Mouse (Mus musculus): ENCODE results near the gene Oaz1. TPM values are rescaled to one million over a fixed set of nuclear protein-coding genes. Genes with fewer than 3 reads are reported as not detected.
A peak's percentile ranks its signal among the peaks of the same experiment; 100 is the strongest.
"Not testable (repeated sequence)": the region's sequence is repeated elsewhere in the genome, so short reads cannot be mapped to it uniquely, and the experiment has no call there.

Oaz1 gene
- polyA plus RNA-seq, 1 experiment from 2014 or later, result 1,847 TPM

DNA sequence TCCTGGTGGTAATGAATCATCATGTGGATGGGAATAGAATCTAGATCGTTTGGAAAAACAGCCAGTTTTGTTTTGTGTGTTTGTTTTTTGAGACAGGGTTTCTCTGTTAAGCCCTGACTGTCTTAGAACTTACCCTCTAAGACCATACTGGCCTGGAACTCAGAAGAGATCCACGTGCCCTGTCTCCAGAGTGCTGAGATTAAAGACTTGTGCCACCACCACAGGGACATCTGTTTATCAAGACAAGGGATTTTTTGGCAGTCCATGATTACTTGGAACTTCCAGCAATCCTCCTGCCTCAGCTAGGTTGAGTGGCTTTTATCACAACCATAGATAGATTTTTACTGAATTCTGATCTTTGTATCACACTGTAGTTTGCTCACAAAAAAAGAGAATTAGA is 1.6 kb upstream of the Oaz1 start:
- WGBS, result 78% methylated on average over 2 of the region's 2 CpGs
- Histone ChIP-seq H3K4me2 (ENCODE audit: low read depth) (no peak overlapping the region), H3K4me3 (ENCODE audit: low read depth, low read length) (no peak overlapping the region), H3K9ac (ENCODE audit: low read length) (no peak overlapping the region), H3K27ac (ENCODE audit: low read depth, low read length) (no peak overlapping the region), H3K9me3 (ENCODE audit: control insufficient read depth, low read length) (no peaks in the 10 kb centered on the region), H3K27me3 (ENCODE audit: control insufficient read depth, insufficient read depth, low read length) (no peaks in the 10 kb centered on the region), H3K4me1 (ENCODE audit: control insufficient read depth, insufficient read depth, low read length) (peaks cover 8% of the 10 kb centered on the region), H3K36me3 (ENCODE audit: control insufficient read depth, insufficient read depth, low read length) (peaks cover 3% of the 10 kb centered on the region)
- no peak for DNase-seq (ENCODE audit: low spot score)
- ATAC-seq (ENCODE audit: insufficient read depth, low FRiP score, low TSS enrichment), result no peak

DNA sequence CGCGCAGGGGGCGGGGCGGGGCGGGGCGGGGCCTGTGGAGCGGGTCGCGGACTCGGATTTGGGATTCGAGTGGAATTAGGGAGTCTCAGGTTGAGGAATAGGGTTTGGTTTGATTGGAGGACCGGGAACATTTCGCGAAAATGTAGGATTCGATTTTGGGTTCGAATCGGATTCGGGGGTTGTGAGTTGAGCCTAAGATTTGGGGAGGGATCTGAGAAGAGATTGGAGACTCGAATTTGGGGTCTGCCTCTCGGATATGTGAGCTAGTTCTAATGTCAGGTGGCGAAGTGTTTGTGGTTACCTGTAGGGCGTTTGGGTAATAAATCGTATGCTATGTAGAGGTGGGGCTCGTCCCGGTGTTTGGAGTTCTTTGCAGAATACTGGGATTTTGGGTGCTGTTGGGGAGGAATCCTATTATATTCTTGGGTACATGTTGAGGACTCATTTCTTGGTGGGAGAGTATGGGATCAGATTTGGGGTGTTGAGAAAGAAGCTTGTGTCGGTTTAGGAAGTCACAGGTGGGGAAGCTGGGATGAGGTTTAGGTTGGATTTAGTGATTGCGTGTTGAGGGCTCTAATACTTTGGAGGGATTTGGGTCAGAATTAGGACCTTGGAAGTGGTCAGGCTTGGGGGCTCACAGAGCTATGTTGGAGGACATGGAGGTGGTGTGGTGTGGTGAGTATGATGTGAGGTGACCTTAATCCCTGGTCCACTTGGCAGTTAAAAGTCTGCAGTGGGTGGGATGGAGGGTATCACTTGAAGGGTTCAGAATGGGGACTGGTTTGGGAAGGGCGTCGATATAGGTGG is 810 bp downstream of the Oaz1 start:
- Histone ChIP-seq H3K27me3 (ENCODE audit: control insufficient read depth, insufficient read depth, low read length) (no peaks in the 10 kb centered on the region), H3K9me3 (ENCODE audit: control insufficient read depth, low read length) (no peaks in the 10 kb centered on the region), H3K4me3 (ENCODE audit: low read depth, low read length) (peak overlapping the region; percentile 81), H3K4me2 (ENCODE audit: low read depth) (peak overlapping the region; percentile 96), H3K4me1 (ENCODE audit: control insufficient read depth, insufficient read depth, low read length) (peaks cover 16% of the 10 kb centered on the region), H3K27ac (ENCODE audit: low read depth, low read length) (peak overlapping the region; percentile 76), H3K9ac (ENCODE audit: low read length) (peak overlapping the region; percentile 92), H3K36me3 (ENCODE audit: control insufficient read depth, insufficient read depth, low read length) (peaks cover 4% of the 10 kb centered on the region)
- DNase-seq (ENCODE audit: low spot score) (no peak), ATAC-seq (ENCODE audit: insufficient read depth, low FRiP score, low TSS enrichment) (no peak)
- WGBS, result 9% methylated on average over 29 of the region's 29 CpGs

DNA sequence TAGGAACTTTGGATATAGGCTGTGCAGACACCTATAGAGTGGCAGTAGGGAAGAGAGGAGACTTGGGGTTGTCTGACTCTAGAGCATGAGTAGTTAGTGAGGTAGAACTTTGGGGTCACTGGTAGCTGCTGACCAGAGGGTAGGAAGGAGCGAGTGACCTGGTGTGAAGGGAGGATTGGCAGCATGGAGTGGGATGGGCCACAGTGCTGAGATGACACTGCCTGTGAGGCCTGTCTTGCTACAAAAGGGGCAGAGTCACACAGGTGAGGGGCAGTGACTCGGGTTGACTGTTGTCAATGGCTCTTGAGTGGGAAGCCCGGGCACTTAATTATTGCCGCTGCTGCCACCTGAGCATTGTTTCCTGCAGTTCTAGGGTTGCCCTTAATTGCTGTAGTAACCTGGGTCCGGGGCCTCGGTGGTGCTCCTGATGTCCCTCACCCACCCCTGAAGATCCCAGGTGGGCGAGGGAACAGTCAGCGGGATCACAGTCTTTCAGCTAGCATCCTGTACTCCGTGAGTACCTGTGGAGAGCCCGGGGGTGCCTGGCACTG is 1.5 kb downstream of the Oaz1 start:
- Histone ChIP-seq H3K27me3 (ENCODE audit: control insufficient read depth, insufficient read depth, low read length) (no peaks in the 10 kb centered on the region), H3K9ac (ENCODE audit: low read length) (peak overlapping the region; percentile 92), H3K4me3 (ENCODE audit: low read depth, low read length) (peak overlapping the region; percentile 81), H3K4me2 (ENCODE audit: low read depth) (peak overlapping the region; percentile 96), H3K4me1 (ENCODE audit: control insufficient read depth, insufficient read depth, low read length) (peaks cover 16% of the 10 kb centered on the region), H3K9me3 (ENCODE audit: control insufficient read depth, low read length) (no peaks in the 10 kb centered on the region), H3K27ac (ENCODE audit: low read depth, low read length) (no peak overlapping the region), H3K36me3 (ENCODE audit: control insufficient read depth, insufficient read depth, low read length) (peaks cover 4% of the 10 kb centered on the region)
- DNase-seq (ENCODE audit: low spot score) (no peak), ATAC-seq (ENCODE audit: insufficient read depth, low FRiP score, low TSS enrichment) (no peak)
- 84% methylated on average over 9 of the region's 10 CpGs for whole genome bisulfite sequencing

DNA sequence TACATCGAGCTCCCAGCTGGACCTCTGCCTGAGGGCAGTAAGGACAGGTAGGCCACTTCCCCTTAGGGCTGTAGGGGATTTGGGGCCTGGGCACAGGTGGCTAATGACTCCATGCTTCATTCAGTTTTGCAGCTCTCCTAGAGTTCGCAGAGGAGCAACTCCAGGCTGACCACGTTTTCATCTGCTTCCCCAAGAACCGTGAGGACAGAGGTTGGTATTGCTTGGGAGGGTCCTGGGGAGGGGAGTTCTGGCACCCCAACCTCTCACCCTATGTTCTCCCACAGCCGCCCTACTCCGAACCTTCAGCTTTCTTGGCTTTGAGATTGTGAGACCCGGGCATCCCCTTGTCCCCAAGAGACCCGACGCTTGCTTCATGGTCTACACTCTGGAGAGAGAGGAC is 2.1 kb downstream of the Oaz1 start:
- not testable (repeated sequence) for H3K9me3 ChIP-seq (ENCODE audit: control insufficient read depth, low read length); H3K27ac ChIP-seq (ENCODE audit: low read depth, low read length); H3K4me2 ChIP-seq (ENCODE audit: low read depth); H3K36me3 ChIP-seq (ENCODE audit: control insufficient read depth, insufficient read depth, low read length); H3K9ac ChIP-seq (ENCODE audit: low read length); H3K27me3 ChIP-seq (ENCODE audit: control insufficient read depth, insufficient read depth, low read length); DNase-seq (ENCODE audit: low spot score); ATAC-seq (ENCODE audit: insufficient read depth, low FRiP score, low TSS enrichment)
- 0 out of 2 replicates have a peak overlapping the region, but pooled peaks have one; percentile 0 for H3K4me3 ChIP-seq (ENCODE audit: low read depth, low read length)
- H3K4me1 ChIP-seq (ENCODE audit: control insufficient read depth, insufficient read depth, low read length), result peaks cover 16% of the 10 kb centered on the region
- WGBS, result 90% methylated on average over 9 of the region's 9 CpGs

DNA sequence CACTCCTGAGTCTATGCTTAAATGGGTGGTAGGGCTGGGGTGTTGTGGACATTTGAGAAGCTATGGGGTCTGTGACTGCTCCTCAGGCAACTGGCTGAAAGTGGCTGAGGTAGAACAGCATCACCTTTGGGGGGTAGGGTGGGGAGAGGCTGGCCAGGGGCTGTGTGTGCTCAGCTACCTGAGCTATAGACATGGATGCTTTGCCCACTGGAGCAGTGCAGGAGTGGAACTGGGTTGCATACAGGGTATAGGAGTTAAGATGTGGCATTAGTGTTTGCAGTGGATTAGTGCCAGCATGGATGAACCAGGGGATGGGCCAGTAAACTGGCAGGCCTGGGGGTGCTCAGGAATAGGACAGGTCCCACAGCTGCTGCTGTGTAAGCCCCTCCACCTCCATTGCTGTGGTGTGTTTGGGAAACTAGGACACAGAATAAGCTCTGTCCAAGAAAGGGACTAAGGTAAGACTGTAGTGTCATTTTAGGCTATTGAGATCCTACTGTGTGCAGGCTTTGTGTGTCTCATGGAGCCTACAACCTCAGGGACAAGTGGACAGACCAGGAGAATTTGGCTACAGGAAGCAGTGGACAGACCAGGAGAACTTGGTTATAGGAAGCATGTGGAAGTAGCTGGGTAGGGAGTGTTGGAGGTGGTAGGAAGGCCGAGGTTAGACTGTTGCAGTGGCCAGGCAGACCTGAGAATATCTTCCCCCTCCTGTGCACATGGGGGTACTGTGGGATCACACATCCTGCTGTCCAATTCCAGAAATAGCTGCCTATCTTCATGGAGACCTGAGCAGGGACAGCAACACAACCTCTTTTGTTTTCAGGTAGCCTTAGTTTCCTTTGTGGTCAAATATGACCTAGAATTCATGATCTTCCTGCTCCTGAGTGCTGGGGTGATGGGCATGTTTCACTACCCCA is 3.2 kb downstream of the Oaz1 start:
- Histone ChIP-seq H3K4me3 (ENCODE audit: low read depth, low read length) (no peak overlapping the region), H3K36me3 (ENCODE audit: control insufficient read depth, insufficient read depth, low read length) (peaks cover 4% of the 10 kb centered on the region), H3K4me2 (ENCODE audit: low read depth) (0 out of 2 replicates have a peak overlapping the region, but pooled peaks have one; percentile 1), H3K27ac (ENCODE audit: low read depth, low read length) (no peak overlapping the region), H3K9ac (ENCODE audit: low read length) (no peak overlapping the region), H3K9me3 (ENCODE audit: control insufficient read depth, low read length) (no peaks in the 10 kb centered on the region), H3K27me3 (ENCODE audit: control insufficient read depth, insufficient read depth, low read length) (peaks cover 13% of the 10 kb centered on the region), H3K4me1 (ENCODE audit: control insufficient read depth, insufficient read depth, low read length) (peaks cover 16% of the 10 kb centered on the region)
- DNase-seq (ENCODE audit: low spot score) (no peak), ATAC-seq (ENCODE audit: insufficient read depth, low FRiP score, low TSS enrichment) (no peak)
- WGBS, result 77% methylated on average over 1 of the region's 1 CpGs

DNA sequence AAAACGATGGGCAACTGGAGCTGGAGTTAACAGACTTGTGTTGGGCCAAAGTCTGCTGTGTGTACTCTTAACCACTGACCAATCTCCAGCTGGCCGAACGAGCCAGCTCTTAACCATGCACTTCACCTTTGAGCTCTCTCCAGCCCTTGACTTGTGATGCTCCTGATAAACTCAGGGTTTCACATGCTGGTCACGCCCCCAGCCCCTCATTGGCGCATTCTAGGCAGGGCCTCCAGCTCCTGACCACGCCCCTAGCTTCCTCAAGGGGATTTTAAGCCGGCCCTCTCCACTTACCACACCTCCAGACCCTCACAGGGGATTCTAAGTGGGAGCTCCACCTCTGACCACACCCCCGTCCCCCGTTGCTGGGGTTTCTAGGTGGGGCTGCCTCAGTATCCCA is 4.7 kb downstream of the Oaz1 start:
- peaks cover 4% of the 10 kb centered on the region for H3K36me3 ChIP-seq (ENCODE audit: control insufficient read depth, insufficient read depth, low read length)
- H3K4me3 ChIP-seq (ENCODE audit: low read depth, low read length), result no peak overlapping the region
- peaks cover 26% of the 10 kb centered on the region for H3K27me3 ChIP-seq (ENCODE audit: control insufficient read depth, insufficient read depth, low read length)
- H3K9me3 ChIP-seq (ENCODE audit: control insufficient read depth, low read length), result no peaks in the 10 kb centered on the region
- H3K9ac ChIP-seq (ENCODE audit: low read length), result no peak overlapping the region
- DNase-seq (ENCODE audit: low spot score) (peak; percentile 72), ATAC-seq (ENCODE audit: insufficient read depth, low FRiP score, low TSS enrichment) (no peak)
- 4% methylated on average over 9 of the region's 9 CpGs for WGBS
- H3K4me2 ChIP-seq (ENCODE audit: low read depth), result peak overlapping the region; percentile 5; the same call in 1 of the 2 replicates
- no peak overlapping the region for H3K27ac ChIP-seq (ENCODE audit: low read depth, low read length)
- H3K4me1 ChIP-seq (ENCODE audit: control insufficient read depth, insufficient read depth, low read length), result peaks cover 16% of the 10 kb centered on the region

DNA sequence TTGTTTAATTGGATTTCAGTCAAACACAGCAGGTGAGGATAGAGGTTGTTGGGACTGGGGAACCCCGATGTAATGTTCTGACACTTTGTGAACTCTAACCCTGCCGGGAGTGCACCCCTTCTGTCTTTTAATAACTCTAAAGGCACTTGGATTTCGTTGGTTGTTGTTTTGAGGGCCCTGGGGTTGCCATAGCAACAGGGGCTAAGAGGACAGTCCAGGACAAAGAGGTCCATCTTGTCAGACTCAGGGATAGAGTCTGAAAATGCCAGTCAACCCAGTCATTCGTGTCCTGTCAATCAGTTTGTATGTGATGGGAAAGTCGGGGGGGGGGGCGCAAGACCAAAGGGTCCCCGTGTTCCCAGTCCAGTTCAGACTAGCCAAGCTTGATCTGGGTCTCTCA is 6.4 kb downstream of the Oaz1 start:
- DNase-seq (ENCODE audit: low spot score) (no peak), ATAC-seq (ENCODE audit: insufficient read depth, low FRiP score, low TSS enrichment) (no peak)
- Histone ChIP-seq H3K4me2 (ENCODE audit: low read depth) (no peak overlapping the region), H3K4me1 (ENCODE audit: control insufficient read depth, insufficient read depth, low read length) (peaks cover 10% of the 10 kb centered on the region), H3K9me3 (ENCODE audit: control insufficient read depth, low read length) (no peaks in the 10 kb centered on the region), H3K36me3 (ENCODE audit: control insufficient read depth, insufficient read depth, low read length) (peaks cover 4% of the 10 kb centered on the region), H3K27me3 (ENCODE audit: control insufficient read depth, insufficient read depth, low read length) (peaks cover 29% of the 10 kb centered on the region), H3K4me3 (ENCODE audit: low read depth, low read length) (no peak overlapping the region), H3K9ac (ENCODE audit: low read length) (no peak overlapping the region), H3K27ac (ENCODE audit: low read depth, low read length) (no peak overlapping the region)
- WGBS, result 65% methylated on average over 7 of the region's 7 CpGs

DNA sequence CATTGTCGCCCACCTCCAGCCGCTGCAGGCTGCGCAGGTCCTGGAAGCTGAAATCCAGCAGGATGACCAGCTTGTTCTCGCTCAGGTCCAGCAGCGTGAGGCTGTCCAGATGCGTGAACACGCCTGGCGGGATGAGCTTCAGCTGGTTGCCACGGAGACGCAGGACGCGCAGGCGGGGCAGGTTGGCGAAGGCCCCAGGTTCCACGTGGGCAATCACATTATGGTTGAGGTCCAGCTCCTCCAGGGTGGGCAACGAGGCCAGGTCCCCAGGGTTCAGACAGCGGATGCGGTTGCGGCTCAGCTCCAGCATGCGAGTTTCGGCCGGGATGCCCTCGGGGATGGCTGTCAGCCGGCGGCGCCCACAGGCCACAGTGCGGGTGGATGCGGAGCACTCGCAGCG is 9.2 kb downstream of the Oaz1 start:
- no peaks in the 10 kb centered on the region for H3K9me3 ChIP-seq (ENCODE audit: control insufficient read depth, low read length)
- no peak overlapping the region for H3K27ac ChIP-seq (ENCODE audit: low read depth, low read length)
- H3K9ac ChIP-seq (ENCODE audit: low read length), result no peak overlapping the region
- DNase-seq (ENCODE audit: low spot score) (no peak), ATAC-seq (ENCODE audit: insufficient read depth, low FRiP score, low TSS enrichment) (no peak)
- peaks cover 7% of the 10 kb centered on the region; the same call in 1 of the 2 replicates for H3K4me1 ChIP-seq (ENCODE audit: control insufficient read depth, insufficient read depth, low read length)
- H3K4me3 ChIP-seq (ENCODE audit: low read depth, low read length), result 0 out of 2 replicates have a peak overlapping the region, but pooled peaks have one; percentile 3
- H3K27me3 ChIP-seq (ENCODE audit: control insufficient read depth, insufficient read depth, low read length), result peaks cover 29% of the 10 kb centered on the region
- 53% methylated on average over 30 of the region's 30 CpGs for WGBS
- H3K4me2 ChIP-seq (ENCODE audit: low read depth), result no peak overlapping the region
- no peaks in the 10 kb centered on the region for H3K36me3 ChIP-seq (ENCODE audit: control insufficient read depth, insufficient read depth, low read length)

Measured in neural tube, embryonic 11.5 days (tissue).